Mouse (Mus musculus): ENCODE data around the gene Dbi.

DNA sequence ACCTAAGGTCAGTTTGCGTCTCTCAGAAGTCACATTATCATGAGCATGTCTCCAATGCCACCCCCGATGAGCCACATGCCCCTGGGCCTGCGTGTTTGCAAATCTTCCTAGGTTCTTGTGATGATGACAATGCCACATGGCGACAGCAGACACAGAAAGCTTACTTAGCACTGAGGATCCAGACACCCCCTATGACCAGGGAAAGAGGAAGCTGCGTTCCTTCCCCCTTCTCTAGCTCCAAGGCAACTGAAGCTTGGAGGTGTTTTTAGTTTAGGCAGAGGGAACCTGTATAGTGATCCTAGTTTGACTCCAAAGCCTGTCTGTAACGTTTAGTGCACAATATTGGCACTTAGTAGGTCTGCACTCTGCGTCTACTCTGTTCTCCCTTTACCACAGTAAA, 49.4 kb upstream of the Dbi start:
- TF ChIP-seq POLR2AphosphoS2 (IDR thresholded peaks at IDR 0.05; ENCODE audit: insufficient read length, low read depth) (no peak), POLR2A (IDR thresholded peaks at IDR 0.05; ENCODE audit: insufficient read length, low read depth) (no peak), REST (IDR thresholded peaks at IDR 0.05; ENCODE audit: insufficient read depth, insufficient read length) (no peak), MAX (IDR thresholded peaks at IDR 0.05; ENCODE audit: low read depth) (no peak), MYOG (IDR thresholded peaks at IDR 0.05; ENCODE audit: control insufficient read depth in 1 of 3, insufficient read depth in 1 of 3, insufficient read length in 2 of 3, low read depth in 2 of 3) (no peak), USF1 (IDR thresholded peaks at IDR 0.05; ENCODE audit: low read depth) (no peak), TCF12 (IDR thresholded peaks at IDR 0.05; ENCODE audit: insufficient read depth, poor library complexity, severe bottlenecking) (no peak), E2F4 (IDR thresholded peaks at IDR 0.05; ENCODE audit: insufficient read depth) (no peak)

All from myocyte (in vitro differentiated cells).